Mouse (Mus musculus): ENCODE data around the gene Pappa.

DNA sequence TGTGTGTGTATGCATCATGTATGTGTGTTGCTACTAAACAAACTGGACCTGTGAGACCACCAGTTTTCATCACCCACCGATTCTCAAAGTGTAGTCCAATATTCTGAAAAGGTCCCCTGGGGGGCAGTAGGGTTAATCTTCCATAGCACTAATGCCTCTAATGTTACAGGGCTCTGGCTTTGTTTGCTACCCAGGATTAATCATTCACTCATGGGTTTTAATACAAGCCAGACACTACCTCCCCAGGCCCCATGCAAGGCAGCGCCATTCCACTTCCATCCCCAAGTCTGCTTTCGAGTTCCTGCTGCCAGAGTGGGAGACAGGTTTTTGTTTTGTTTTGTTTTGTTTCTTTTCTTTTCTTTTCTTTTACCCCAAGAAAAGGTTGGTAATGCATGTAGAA is 92.7 kb downstream of the Pappa start:
- no peak for TF ChIP-seq POLR2A (IDR thresholded peaks at IDR 0.05; ENCODE audit: borderline replicate concordance, low read depth, low read length)
- TF ChIP-seq CTCF (IDR thresholded peaks at IDR 0.05; ENCODE audit: low read depth, low read length): no peak
